Mouse (Mus musculus) left cerebral cortex, postnatal 36 days (tissue): ENCODE results near the gene Lage3. TPM values are rescaled to one million over a fixed set of nuclear protein-coding genes. Genes with fewer than 3 reads are reported as not detected.
"Not testable (repeated sequence)": the region's sequence is repeated elsewhere in the genome, so short reads cannot be mapped to it uniquely, and the experiment has no call there.

Experiments used
- DNase-seq, 2 experiments: peaks; one replicate each; pipeline ENCODE4 v3.0.0; 2021 to 2022; ENCODE audit warnings: low spot score in 2 of 2, mixed read lengths in 1 of 2
- intact Hi-C: fragments of 180-260 bp; cut with DNase I; formaldehyde crosslinking; loops from one replicate; pipeline ENCODE4 v1.15.1; 2025
- total RNA-seq, 2 experiments: library from RNA; stranded (reverse); gene quantifications; 2 replicates each; pipeline ENCODE4 v1.2.3; 2021

Lage3 gene
- total RNA-seq = 10 to 100 TPM; 23.0 to 26.9 TPM

DNA sequence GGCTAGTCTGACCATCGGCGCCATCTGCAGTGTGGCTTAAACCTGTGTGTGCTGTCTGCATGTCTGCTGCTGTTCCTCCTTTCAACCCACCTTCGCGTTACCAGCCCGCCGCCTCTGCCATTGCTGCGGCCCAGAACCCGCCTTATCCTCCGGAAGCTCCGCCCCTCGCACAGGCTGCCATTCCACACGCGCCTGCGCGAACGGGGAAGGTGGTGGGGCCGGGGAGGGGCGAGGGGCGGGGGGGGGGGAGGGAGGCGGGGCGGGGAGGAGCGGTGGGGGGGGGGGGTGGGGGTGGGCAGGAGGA is at the start of gene Lage3:
TSS of gene Lage3 (minus strand) at position 152 of the 304 bp plus-strand sequence.
- peak; percentile 76 to 80 for DNase-seq
- intact Hi-C loops = no loop called here

DNA sequence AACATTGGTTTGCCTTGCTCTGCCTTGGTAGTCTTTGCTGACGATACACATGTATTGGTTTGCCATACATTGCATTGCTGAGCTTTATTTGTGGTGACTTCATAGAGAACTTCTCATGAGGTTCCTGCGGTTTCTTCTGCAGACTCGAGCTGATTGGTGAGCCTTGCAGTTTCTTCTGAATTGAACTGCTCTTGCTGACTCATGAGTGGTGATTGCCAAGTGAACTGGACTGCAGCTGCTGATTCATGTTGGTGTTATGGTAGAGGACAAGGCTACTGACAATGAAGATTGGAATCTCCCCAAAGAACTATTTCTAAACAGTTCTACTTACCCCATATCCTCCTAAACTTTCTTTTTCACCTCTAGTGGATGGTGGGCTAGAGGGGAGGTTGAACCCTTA is 46.7 kb upstream of the Lage3 start:
- intact Hi-C loops = no loop called here
- no peak for DNase-seq

DNA sequence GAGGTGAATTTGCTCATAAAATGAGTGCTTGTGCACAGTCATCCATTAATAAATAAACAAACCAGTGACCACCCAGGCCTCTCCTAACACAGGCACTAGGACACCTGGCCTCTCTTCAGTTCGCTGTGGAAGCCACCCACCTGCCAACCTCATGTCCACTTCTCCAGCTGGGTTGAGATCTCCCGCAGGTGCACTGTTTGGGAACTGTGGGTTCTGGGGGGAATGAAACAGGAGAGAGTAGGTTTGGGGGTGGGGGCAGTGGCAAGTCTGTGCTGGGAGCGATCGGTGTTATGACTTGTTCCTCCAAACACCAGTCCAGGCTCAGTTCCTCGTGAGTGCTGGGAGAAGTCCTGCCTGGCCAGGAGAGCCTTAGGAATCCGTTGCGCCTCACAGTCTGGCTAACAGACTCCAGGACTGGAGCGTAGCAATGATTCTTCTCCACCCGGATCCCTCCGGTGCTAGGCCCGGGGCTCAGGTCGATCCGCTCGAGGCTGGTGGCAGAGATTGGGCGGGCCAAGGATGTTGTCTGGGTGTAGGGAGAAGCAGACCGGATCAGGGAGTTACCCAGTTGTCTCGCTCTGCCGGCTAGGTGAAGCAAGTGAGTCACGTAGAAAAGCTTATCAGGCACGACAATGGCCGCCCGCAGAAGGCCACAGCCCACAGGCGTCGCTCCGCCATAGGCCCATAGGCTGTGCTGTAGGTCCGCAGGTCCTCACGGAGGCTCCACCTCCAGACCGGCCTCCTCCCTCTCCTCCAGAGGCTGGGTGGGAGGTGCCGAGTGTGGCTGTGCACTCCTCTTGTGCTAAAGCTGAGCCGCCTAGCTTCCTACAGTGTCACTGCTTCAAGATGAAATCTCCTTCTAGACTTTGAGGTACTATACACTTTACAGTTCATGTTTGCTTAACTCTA is 39.4 kb upstream of the Lage3 start, which contains the start of the genes Fam3a and Ikbkg:
TSS of gene Fam3a (minus strand) at position 738 of the 909 bp plus-strand sequence.
TSS of gene Ikbkg (plus strand) at position 756 of the 909 bp plus-strand sequence.
- intact Hi-C loops = no loop called here
- peak; percentile 74 to 77 for DNase-seq

DNA sequence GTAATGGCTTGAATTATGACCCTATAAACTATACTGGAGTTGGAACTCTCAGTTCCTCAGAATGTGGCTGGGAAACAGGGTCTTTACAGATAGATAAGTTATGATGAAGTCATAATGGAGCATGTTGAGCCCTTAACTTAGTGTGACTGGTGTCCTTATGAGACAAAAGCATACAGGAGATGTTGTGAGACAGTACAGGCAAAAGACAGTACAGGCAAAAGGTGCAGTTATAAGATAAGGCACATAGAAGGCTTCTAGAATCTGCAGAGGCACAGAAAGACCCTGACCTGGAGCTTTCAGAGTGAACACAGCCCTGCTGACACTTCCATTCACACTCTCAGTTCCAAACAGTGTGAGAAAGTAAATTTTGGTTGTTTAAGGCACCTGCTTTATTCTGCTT is 34.7 kb upstream of the Lage3 start:
- intact Hi-C loops = no loop called here

DNA sequence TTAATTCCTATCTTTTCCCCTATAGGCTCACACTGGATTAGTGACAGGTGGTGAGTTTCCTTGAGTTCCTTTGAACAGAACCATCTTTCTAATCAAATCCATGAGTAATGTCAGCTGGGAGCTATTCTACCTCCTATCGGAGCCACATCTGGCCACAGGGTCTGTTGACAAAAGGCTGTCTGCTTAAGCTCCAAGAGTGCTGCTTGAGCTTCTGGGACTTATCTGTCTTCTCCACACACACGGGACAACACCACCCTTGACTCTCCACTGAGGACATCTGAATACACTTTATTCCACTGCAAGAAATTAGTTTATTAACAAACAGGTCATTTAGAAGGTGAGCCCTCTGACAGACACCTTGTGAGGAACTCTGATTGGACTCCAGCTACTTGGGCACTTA is 31.0 kb upstream of the Lage3 start:
- intact Hi-C loops = no loop called here
- no peak for DNase-seq

More for the DNA sequence above, 34.7 kb upstream of the Lage3 start:
- DNase-seq = no peak

DNA sequence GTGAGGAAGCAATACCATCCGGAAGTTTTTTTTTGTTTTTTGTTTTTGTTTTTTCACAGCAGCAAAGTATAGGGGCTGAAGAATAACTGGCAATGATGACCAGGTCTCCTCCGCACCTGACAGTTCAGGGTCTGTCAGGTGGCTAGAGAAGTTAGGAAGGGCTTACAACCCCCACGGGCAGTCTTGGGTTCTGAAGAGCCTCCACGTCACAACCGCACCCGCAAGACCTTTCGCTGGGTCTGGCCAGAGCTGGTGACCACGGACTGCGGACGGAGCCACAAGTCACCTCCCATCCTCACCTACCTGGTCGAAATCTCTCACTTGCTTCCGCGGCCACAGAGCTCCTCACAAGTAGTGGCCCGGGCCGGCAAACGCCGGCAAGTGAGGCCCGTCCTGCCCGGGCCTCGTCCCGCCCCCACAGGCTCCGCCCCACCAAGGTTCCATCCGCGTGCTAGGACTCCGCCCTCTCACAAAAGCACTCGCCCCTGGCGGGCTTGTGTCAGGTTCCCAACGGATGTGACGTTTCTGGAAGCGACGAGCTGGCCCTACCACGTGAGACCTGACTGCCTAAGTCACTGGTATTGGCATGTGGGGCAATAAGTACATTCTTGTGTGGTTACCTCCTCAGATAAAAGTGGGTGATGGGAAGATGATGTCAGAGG is 19.6 kb upstream of the Lage3 start, which contains the start of the genes Ubl4a and Slc10a3:
TSS of gene Ubl4a (minus strand) at position 331 of the 662 bp plus-strand sequence.
TSS of gene Slc10a3 (minus strand) at position 462 of the 662 bp plus-strand sequence.
- peak; percentile 76 to 83 for DNase-seq
- intact Hi-C loops = no loop called here

DNA sequence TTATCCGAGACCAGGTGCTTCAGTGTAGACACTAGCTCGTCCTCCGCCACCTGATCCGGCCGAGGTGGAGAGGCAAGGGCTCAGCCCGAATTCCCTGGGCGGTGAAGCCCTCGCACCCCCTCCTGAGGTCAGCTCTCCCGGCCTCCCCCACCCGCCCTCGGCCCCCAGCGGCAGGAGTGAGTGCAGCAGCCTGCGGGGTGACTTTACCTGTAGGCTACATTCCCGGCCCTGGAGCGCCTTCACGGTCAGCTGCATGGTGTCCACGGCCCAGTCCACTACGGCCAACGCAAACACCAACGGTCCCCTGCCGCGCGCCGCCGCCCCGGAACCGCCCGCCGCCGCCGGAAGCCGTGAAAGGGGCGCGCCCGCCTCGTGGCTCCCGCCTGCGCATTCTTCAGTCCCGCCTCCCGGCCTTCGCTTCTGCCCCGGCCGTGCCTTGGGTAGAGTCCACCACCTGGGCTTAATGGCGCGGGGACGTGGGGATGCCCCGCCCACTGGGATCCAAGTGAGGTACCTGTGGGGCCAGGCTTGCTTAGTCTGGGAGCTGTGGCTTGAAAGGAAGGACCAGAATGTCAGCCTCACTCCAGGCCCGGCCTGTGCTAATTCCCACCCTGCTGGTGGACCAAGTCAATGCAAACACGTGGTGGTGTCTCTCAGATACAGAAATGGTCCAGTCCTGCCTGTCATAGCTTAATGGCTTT is 14.9 kb upstream of the Lage3 start:
- DNase-seq = peak; percentile 58 to 73
- intact Hi-C loops = no loop called here

DNA sequence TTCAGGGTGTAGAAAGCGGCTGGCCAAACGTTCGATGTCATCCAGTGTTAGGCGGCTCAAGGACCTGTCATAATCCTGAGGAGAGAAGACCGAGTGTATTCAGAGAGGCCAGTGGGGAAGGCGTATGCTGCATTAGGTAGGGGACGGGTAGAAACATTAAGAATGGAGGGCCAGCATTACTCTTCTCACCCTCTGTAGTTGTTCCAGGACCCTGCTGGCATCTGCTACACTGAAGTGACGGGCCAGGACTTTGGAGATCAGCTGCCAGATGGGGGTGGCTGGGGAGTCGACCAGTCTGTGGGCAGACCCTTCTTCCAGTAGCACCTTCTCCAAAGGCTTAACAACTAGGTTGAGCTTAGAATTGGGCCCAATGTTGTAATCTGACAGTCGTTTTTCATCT is 14.1 kb upstream of the Lage3 start:
- DNase-seq = no peak
- intact Hi-C loops = no loop called here

DNA sequence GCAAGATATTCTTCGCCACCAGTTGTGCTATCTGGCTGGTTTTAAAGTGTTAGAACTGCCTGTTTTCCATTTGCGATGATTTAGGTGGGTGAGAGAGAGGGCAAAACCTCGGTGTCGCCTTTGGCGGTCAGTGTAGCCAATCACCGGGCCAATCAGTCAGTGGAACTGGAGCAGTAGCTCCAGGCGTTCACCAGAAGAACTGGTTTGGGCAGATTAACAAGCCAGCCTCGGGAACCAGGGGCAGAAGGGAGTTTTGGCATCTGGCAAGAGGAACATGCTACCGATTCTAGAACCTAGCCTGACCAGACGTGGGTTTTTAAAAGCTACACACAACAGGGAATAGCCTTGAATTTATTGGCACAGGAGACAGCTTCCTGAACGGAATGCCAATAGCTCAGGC is 5.8 kb upstream of the Lage3 start:
- no peak for DNase-seq
- intact Hi-C loops = no loop called here

DNA sequence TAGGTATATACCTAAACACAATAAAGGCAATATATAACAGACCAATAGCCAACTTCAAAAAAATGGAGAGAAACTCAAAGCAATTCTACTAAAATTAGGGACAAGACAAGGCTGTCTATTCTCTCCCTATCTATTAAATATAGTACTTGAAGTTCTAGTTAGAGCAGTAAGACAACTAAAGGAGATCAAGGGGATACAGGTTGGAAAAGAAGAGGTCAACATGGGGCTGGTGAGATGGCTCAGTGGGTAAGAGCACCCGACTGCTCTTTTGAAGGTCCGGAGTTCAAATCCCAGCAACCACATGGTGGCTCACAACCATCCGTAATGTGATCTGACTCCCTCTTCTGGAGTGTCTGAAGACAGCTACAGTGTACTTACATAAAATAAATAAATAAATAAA is 3.7 kb upstream of the Lage3 start:
- intact Hi-C loops, DNase-seq: not testable (repeated sequence)

DNA sequence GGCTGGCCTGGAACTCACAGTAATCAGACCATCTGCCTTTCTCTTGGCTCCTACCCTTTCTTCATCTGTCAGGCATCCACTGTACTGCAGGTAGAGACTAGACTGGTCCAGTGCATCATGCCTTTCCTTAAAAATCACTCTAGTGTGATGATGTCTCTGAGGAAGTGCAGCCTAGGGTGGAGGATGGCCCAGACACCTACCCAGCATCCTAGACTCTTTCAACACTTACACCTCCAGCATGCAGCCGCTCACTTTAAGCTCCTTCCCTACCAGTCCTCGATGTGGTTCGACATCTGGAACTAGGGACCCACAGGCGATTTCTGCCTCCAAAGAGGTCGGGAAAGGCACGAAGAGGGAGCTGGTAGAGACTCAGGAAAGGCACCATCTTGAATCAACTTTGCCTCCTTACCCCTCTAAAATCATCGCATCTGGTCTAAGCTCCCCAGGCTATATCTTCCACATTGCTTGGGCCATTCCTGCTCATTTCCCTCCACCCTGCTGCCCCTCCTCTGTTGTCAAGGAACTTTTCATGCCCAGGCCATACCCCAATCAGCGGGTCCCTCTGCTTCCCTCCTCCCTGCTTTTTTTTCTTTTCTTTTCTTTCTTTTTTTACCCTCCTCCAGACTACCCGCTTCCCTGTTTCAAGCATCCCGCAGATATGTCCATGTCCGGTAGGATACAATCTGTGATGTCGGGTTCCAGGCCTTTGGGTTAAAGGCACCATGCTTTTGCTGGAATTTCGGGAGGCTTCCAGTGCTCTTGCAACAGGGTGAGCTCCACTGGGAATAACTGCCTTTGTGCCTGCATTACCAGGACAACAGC is 562 bp downstream of the Lage3 start:
- DNase-seq = no peak
- intact Hi-C loops = no loop called here

DNA sequence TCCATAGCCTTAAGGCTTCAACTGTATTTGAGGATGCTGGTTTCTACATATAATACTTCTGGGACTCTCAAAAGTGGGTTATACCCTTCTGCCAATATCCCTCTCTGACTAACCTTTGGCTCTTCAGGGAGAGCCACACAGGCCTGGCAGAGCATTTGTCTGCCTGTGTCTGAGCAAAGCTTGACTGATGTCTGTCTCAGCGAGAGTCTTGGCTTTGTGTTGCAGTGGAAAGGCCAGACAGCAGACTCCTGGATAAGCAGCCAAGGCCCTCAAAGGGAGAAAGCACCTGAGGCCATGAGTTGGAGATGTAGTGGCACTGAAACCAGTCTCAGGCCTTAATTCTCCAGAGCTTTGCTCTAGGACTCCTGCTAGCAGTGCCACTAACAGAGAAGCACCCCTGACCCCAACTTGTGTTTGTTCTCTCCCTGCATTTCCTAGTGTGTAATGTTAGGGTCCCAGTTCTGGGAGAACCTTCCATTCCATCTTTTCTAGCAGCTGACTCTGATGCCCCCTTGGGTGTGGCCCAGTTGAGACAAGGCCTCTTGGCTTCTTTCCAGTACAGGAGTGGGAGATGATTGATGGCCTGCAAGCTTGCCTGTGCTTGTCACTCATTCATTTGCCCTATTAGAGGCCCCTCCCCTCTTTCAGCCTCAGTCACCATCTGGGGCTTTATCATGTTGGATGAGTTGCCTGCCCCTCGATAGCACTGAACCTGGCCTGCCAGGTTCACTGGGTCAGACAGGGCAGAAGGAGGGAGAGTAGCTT is 23.1 kb downstream of the Lage3 start:
- no peak for DNase-seq
- intact Hi-C loops = no loop called here

DNA sequence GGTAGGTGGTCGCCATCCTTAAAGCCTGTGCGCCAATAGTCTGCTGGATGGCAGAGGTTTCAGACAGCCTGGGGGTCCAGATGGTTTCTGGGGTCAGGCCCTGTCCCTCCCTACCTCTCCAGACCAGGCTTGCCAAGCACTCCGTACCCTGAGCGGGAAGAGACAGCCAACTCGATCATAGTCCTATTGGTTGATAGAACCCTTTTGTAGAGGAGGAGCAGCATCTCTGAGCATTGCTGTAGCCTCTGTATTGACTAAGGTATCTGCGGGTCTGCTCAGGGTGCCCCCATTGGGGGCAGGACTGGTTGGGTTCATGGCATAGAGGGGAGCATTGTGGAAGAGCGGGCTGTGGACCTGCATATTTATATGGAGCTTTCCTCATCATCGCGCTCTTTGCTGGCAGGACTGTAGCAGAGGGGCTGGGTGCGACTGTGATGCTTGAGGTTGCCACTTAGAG is 24.2 kb downstream of the Lage3 start:
- no peak for DNase-seq
- intact Hi-C loops = no loop called here

DNA sequence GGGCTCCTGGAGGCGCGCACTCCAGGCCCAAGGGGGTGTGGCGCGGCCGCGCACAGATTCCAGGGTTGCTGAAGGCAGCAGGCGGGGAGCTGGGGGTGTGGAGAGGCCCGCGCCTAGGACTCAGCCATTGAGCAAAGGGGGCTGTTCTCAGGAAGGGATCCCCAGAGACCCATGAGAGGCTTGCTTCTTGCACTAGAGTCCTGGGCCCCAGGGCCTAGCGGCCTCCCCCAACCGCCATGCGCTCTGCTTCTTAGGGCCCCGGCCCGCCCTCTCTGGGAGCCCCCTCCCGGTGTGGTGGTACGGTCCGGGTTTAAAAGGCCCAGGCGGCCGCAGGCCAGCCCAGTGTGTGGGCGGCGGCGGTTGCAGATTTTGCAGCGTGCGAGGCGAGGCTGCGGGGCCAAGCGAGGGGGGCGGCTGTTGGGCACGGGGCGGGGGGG is 24.7 kb downstream of the Lage3 start, which contains the start of gene Plxna3:
TSS of gene Plxna3 (plus strand) at position 342 of the 437 bp plus-strand sequence.
- intact Hi-C loops = no loop called here
- DNase-seq = peak; percentile 45 to 62

DNA sequence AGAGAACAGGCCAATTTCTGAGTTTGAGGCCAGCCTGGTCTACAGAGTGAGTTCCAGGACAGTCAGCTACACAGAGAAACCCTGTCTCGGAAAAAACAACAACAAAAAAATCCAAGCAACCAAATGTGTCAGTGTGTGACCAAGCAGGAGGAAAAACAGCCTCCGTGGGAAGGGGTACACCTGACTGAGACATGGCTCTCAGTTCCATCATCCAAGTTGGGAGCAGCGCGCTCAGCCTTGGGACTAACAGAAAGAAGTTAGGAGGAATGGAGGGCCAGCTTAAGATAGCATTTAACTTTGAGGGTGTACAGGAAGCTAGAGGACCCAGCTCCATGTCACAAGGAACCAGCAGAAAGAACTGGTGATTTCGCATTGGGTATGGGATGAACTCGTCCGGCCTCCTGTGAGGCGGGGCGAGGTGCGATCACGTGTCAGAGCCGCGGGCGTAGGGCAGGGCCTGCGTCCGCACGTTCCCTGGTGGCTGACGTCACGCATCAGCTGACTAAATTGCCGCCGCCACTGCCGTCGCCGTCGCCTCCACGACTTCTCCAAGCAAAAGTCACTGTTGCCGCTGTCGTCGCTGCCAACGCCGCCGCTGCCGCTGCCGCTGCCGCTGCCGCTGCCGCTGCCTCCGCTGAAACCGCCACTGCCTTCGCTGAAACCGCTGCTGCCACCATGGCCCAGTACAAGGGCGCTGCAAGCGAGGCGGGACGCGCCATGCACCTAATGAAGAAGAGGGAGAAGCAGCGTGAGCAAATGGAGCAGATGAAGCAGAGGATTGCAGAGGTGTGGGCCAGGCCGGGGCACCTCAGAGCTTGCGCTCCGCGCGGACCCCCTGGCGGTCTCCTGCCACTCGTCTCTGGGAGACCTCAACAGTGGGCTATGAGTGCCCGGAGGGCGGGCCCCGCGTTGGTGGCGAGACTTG is 40.6 kb downstream of the Lage3 start, which contains the start of gene Fam50a:
TSS of gene Fam50a (plus strand) at position 494 of the 925 bp plus-strand sequence.
- intact Hi-C loops = no loop called here
- peak; percentile 87 to 90 for DNase-seq

DNA sequence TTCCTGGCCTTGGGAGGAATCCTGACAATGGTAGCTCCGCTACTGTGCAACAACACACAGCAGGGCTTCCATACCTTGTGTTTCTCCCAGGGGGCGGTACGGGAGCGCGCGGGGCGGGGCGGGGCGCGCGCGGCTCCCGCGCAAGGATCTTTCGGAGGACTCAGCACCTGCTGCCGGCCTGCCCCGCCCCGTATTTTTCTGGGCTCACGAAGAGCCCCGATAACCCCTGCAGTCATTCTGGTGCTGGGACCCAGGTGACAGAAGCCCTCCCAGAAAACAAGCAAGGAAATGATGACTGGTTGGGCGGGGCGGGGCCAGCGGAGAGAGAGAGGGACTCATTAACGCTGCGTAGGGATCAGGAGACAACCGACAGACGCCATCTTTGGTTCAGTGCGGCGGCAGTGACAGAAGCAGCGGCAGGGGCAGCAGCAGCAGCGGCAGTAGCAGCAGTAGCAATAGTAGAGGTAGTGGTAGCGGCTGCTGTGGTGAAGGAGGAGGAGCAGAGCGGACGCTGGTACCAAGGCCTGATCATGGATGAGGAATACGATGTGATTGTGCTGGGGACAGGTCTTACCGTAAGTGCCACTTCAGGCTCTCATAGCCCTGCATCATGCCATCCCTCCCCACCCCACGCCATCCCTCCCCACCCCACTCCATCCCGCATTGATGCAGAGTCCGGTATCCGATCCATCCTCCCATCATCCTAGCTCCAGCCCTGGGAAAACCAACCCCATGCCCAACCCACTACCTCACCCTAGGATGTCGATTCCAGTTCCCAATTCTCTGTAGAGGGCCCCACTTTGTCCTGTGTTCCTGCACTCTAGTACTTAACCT is 48.3 kb downstream of the Lage3 start, which contains the start of gene Gdi1:
TSS of gene Gdi1 (plus strand) at position 132 of the 834 bp plus-strand sequence.
- intact Hi-C loops = no loop called here
- peak; percentile 72 to 73 for DNase-seq
